Mouse (Mus musculus) lung, embryonic 14.5 days (tissue): ENCODE measurements at regions not wholly inside any gene's neighbourhood (a gene's known extent, or its start where the extent isn't known, plus 50 kb on each side); places are given as distances from the start of the nearest gene placed in this dataset.

ENCODE experiments used
- ATAC-seq: fragments of 200-750 bp; cut with Nextera tagmentation; 2 replicates; pipeline ENCODE4 v1.8.0; 2017; ENCODE audit warnings: mild to moderate bottlenecking, moderate TSS enrichment, moderate library complexity; ENCODE audit not compliant: insufficient read depth
- DNase-seq: peaks from one replicate; pipeline ENCODE4 v3.0.0-alpha.2; 2015
- H3K27ac ChIP-seq: fragments of 300-500 bp; sonication (generic); 2 replicates; pipeline ENCODE4 v1.5.1; 2014; ENCODE audit warnings: low read depth, mild to moderate bottlenecking, moderate library complexity
- H3K27me3 ChIP-seq: fragments of 300-500 bp; sonication (generic); 2 replicates; pipeline ENCODE4 v1.6.1; 2014; ENCODE audit warnings: low read length, control low read depth; ENCODE audit not compliant: insufficient read depth
- H3K36me3 ChIP-seq: fragments of 300-500 bp; sonication (generic); 2 replicates; pipeline ENCODE4 v1.6.1; 2014; ENCODE audit warnings: control low read depth; ENCODE audit not compliant: insufficient read depth
- H3K4me1 ChIP-seq: fragments of 300-500 bp; sonication (generic); 2 replicates; pipeline ENCODE4 v1.6.1; 2014; ENCODE audit warnings: antibody characterized with exemption, control low read depth; ENCODE audit not compliant: insufficient read depth
- H3K4me2 ChIP-seq: fragments of 300-500 bp; sonication (generic); 2 replicates; pipeline ENCODE4 v1.6.1; 2014; ENCODE audit warnings: mild to moderate bottlenecking
- H3K4me3 ChIP-seq: fragments of 300-500 bp; sonication (generic); 2 replicates; pipeline ENCODE4 v1.5.1; 2014; ENCODE audit warnings: low read depth, low read length
- H3K9ac ChIP-seq: fragments of 300-500 bp; sonication (generic); 2 replicates; pipeline ENCODE4 v1.6.1; 2014
- H3K9me3 ChIP-seq: fragments of 300-500 bp; sonication (generic); 2 replicates; pipeline ENCODE4 v1.6.1; 2016; ENCODE audit warnings: low read depth, low read length, control low read depth
- CTCF ChIP-seq: IDR thresholded peaks from 2 replicates; pipeline ENCODE4 v1.5.1; 2016; ENCODE audit warnings: antibody characterized with exemption, low read depth
- WGBS: fragments of 180-500 bp; shearing (Covaris S2); extraction: QIAGEN DNeasy Blood & Tissue Kit; methylation state at CpG from one replicate; pipeline ENCODE4 v1.1.7; 2014; 5-methylcytosine and 5-hydroxymethylcytosine counted together

GRCm38 (mm10) chr10:5978534-5978933 is 56.3 kb upstream of the Rgs17 start:
- Histone ChIP-seq H3K27me3 (no peaks in the 10 kb centered on the region), H3K4me3 (no peak overlapping the region), H3K9me3 (no peaks in the 10 kb centered on the region), H3K36me3 (no peaks in the 10 kb centered on the region), H3K27ac (no peak overlapping the region), H3K9ac (no peak overlapping the region), H3K4me2 (no peak overlapping the region), H3K4me1 (no peaks in the 10 kb centered on the region)
- ATAC-seq (no peak), DNase-seq (no peak)
- no peak for TF ChIP-seq CTCF
- WGBS, result 41% methylated on average over 1 of the region's 1 CpGs
